Mouse (Mus musculus) frontal cortex, postnatal 14 days (tissue): Measurements from ENCODE around the gene Ifitm1.
"Not testable (repeated sequence)": the region's sequence is repeated elsewhere in the genome, so short reads cannot be mapped to it uniquely, and the experiment has no call there.

Experiments
- DNase-seq, 2 experiments: peaks; one replicate each; pipeline ENCODE4 v3.0.0; 2022; ENCODE audit warnings: low spot score in 2 of 2

Gene Ifitm1

GRCm38 (mm10) chr7:141016707-141017697, 50.0 kb downstream of the Ifitm1 start:
- DNase-seq, result no peak

- not testable (repeated sequence) for DNase-seq
Observed at GRCm38 (mm10) chr7:141017824-141018223, 50.8 kb downstream of the Ifitm1 start, which contains the start of gene Ifitm6. Ifitm6 (minus strand) TSS chr7:141017924.

- no peak for DNase-seq
Observed at GRCm38 (mm10) chr7:141019028-141019427, 52.0 kb downstream of the Ifitm1 start.
